Mouse (Mus musculus) adrenal gland, adult (tissue): ENCODE data around the gene Zfp646.
A peak's percentile ranks its signal among the peaks of the same experiment; 100 is the strongest.
"Not testable (repeated sequence)": the region's sequence is repeated elsewhere in the genome, so short reads cannot be mapped to it uniquely, and the experiment has no call there.

ENCODE experiments used
- DNase-seq, 2 experiments: peaks; one replicate each; pipeline ENCODE4 v3.0.0; 2022 to 2023; ENCODE audit warnings: low spot score in 1 of 2; ENCODE audit not compliant: inconsistent age in 2 of 2

The Zfp646 gene

DNA sequence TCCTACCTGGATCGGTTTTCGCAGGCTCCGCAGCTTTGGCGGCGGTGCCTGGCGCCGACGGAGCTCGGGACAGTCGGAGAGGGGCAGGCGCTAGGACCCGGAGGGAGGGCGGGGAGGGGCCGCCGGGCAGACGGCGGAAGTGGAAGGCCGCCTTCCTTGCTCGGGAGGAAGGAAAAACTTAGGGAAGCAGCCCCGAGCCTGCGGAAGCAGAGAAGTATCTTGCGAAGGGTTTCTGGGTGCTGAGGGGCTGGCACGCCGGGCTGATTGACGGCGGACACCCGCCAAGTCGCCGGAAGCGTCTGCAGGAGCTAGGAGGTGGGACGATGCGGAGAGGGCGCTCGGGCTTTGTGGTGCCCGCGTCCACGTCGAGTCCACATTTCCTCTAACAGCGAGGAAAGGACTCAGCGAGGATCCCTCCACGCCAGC lies at the start of gene Zfp646:
TSS of gene Zfp646 (plus strand) at position 181 of the 426 bp plus-strand sequence.
- DNase-seq: peak; percentile 82 to 94

DNA sequence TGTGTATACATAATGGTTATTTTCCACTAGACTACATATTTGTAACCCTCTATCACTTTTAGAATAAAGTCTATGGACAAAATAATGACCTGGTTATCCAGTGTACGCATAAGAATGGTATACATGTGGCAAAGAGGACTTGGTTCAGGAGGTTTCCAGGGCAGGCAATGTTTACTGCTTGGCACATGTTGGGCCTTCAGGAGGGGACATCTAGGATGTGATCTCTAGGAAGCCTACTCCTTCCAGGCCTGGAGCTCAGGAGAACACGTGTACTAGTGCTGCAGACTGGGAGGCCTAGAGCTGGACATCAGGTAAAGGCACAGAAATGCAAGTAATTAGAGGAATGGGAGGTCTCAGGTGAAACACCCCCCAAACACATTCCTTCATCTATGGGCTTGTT lies 40.5 kb upstream of the Zfp646 start:
- DNase-seq: no peak

DNA sequence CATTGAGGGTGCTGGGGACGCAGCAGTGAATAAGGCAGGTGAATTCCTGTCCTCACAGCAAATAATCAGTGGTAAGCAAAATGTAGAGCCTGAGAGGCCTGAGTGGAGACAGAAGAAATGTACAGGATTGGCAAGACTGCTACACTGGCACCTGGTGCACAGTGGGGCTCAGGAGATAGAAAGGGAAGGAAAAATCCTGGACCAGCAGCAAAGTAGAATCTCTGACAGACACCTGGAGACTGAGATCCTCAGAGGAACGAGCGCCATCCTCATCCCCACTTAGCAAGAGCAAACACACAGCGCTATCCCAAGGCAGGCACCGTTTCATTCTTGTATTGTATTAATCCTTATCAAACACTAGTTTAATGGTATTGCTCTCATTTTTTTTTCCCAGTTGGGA lies 38.5 kb upstream of the Zfp646 start:
- DNase-seq: no peak

DNA sequence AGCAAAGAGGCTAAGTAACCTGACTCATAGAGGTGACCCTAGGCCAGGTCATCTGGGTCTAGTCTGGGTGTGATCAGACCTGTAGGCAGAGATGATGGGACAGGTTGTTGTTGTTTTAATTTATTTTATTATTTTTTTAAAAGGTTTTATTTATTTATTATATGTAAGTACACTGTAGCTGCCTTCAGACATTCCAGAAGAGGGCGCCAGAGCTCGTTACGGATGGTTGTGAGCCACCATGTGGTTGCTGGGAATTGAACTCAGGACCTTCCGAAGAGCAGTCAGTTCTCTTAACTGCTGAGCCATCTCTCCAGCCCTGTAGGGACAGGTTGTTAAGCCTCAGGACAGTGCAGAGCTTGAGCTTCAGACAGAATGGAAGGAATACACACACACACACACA lies 38.1 kb upstream of the Zfp646 start:
- DNase-seq: not testable (repeated sequence)

DNA sequence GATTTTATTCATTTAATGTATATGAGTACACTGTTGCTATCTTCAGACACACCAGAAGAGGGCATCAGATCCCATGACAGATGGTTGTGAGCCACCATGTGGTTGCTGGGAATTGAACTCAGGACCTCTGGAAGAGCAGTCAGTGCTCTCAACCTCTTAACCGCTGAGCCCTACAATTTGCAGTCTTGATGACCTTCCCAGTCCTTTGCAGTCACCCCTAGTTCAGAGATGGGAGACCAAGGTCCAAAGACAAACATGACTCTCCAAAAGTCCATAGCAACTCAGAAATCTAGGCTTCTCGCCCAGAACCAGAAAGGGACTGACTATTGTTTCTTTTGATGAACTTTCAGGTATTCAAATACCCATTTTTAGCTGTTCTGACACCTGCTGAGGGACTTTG lies 36.0 kb upstream of the Zfp646 start:
- DNase-seq: not testable (repeated sequence)

DNA sequence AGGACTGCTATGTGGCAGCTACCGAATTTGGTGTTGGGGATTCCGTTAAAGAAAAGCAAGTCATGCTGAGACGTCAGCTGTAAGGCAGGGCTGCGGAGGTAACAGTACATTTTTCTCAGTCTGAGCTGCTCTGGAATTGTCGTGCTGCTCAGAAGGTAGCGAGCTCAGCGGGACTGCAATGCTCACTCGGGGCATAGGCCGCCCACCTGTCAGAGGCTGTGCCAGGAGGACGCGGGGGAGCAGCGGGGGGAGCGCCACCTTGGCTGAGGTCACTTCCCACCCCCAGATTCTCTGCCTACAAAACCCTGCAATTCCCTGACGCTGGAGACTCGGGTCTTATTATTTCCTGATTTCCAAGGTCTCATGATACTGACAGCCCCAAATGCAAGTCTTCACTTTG lies 35.1 kb upstream of the Zfp646 start:
- DNase-seq: peak in 1 of 2 experiments; percentile 74

DNA sequence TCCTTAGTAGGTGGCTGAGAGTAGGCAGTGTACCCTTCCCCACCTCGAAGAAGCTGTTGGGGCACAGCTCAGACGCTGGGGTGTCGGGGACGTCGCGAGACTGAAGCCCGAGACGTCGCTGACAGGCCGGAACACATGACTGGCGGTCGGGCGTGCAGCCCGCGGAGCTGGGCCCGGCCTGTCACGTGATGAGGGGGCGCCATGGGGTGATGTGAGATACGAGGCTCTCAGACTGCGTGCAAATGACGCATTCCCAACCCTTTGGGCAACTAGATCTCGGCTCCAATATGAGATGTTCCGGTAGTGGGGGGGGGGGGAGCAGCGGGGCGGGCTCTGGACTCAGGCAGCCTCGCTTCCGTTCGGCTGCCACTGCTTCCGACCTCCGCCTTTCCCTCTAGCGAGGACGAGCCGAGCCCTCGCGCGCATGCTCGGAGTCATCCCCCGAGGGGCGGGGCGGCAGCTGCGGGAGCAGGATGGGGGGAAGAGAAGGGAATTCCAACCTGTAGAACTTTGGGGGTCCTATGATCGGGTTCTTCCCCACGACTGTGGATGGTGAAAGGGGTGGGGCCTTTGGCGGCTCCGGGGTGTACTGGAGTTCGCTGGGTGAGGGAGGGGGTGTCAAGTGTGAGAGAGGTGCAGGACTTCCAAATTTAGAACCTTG lies 34.6 kb upstream of the Zfp646 start:
- peak; percentile 96 to 97 for DNase-seq

DNA sequence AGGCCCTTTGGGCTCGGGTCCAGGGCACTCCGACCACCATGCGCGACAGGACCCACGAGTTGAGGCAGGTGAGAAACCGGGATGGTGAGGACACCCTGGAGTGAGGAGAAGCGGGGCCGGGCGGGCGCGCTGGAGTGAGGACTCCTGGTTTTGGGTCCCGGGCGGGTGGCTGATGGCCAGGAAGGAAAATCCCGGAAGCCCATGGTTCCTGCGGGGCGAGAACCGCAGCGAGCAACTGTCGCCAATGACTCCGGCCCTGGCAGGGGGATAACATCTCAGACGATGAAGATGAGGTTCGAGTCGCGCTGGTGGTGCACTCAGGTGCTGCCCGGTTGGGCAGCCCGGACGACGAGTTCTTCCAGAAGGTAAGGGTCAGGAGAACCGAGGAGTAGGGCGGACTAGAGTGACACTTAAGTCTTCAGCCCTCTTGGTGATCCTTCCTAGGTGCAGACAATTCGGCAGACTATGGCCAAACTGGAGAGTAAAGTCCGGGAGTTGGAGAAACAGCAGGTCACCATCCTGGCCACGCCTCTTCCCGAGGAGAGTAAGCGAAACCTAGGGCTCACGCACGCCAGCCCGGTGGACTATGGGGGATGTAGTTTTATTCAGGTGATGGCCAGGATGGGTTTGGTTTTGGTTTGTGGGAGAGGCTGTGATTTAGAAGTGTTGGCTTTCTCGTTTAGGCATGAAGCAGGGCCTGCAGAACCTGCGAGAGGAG lies 33.9 kb upstream of the Zfp646 start:
- peak; percentile 85 to 93 for DNase-seq

DNA sequence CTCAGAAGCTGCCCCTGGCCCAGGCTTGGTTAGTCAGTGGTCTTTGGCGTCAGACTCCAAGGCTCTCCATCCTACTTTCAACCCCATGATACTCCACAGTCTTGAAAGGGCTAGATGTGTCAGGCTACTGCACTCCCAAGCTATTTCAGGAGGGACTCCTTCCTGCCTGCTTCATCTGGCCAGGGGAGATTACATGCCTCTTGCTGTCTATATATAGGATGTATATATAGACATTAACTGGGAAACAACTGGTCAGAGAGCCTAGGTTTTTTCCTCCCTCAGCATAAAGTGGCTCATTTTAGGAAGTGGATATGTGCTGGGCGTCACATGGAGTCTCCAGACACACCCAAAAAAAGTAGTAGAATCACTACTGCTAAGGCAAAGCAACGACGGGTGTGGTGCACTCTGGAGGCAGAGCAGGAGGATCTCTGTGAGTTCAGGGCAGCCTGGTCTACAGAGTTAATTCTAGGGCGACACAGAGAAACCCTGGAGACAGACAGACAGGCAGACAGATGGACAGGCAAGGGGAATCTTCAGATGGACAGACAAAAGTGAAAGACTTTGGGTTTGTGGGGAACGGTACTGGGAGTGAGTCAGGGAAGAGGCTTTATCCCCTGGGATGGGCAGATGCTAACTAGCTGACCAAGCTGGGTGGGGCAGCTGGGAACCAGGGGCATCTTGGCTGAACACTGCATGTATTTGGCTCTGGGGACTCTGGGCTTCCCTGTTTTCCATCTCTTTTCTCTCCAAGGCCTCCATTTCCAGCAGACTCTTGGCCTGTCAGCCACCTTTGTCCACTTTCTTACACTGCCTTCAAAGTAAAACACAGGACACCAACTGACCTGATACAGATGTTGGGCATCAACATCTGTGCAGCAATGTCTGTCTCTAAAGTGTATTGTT lies 25.8 kb upstream of the Zfp646 start:
- no peak for DNase-seq

DNA sequence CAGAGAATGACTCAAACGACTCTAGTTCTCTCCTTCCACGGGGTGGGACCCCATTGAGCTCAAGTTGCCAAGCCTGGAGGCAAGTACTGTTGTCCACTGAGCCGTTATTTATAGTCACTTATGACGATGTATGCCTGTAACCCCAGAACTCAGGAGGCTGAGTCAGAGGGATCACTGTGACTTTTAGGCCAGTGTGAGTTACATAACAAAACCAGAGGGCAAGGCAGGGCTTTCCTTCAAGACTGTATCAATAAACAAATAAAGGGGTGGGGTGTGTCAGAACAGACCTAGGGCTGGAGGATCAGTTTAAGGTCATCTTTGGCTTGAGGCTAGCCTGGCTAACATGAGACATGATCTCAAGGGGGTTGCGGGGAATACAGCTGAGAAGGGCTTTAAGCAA lies 25.1 kb upstream of the Zfp646 start:
- peak; percentile 50 to 77 for DNase-seq

DNA sequence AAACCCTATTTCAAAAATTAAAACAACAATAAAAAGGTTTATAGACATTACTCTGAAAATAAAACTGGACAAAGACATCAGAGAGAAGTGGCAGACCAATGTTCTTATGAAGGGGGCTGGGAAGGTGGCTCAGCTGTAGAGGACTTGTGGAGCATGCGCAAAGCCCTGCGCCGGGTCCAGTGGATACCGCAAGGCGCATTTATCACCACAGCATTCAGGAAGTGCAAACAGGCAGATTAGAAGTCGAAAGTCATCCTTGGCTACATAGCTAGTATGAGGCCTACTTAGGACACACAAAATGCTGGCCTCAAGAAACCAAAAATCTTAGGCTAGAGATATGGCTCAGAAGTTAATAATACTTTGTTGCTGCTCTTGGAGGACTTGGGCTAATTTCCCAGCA lies 17.8 kb upstream of the Zfp646 start:
- no peak for DNase-seq

DNA sequence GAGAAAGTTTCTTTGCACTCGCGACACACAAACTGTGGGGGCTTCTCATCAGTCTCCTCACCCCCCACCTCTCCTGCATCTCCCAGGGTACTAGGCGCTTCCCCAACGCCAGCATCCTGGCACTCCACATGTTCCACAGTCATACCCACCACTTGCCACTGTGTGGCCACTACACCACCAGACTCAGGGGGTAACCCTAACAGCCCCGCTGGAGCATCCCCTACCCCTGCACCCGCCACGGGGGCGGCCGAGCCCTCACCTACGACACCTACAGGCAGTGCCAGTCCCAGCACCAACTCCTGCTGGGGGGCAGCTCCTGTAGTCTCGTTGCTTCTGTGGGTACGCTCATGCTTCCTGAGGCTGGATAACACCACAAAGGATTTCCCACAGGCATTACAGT lies 9.6 kb upstream of the Zfp646 start:
- no peak for DNase-seq

DNA sequence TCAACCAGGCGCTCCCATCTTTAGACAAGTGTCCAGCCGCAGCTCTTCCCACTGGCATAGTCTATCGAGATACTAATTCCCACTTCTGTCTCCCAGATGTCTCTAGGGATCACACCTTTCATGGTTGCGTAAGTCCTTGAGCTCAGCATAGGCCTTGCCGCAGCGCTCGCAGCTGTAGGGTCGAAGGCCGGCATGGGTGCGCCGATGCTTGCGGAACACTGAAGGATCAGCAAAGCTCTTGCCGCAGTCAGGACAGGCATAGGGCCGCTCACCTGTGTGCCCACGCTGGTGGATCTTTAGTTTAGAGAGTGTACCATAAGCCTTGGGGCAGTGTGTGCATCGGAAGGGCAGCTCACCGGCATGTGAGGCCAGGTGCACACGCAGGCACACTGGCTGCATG lies 8.4 kb upstream of the Zfp646 start:
- no peak for DNase-seq

DNA sequence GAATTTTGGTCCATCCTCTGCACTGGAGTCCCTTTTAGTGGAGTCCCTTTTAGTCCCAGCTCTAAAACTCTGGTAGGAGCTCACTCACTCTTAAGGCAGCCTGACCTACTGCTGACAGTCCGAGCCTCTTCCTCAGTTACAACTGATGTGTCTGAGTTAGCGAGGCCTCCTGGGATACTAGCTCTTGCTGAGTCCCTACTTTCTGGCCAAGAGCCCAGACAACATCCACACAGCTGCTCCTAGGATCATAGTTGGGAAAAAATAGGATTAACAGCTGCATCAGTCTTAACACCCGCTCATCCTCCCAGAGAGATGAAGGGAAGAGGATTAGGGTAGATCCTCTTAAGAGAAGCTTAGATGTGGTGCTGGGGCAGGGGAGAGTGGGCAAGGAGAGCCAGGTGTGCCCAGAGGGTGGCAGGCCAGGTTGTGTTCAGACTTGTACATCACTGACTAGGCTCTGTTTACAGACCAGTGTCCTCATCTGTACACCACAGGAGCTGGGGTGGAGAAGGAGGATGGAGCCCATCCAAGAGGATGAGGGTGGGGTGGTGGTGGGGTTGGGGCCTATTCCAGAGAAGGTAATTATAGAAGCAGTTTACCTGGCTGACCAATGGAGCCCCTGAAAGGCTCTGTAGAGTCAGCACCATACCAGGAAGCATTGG lies 6.7 kb upstream of the Zfp646 start:
- DNase-seq: no peak

DNA sequence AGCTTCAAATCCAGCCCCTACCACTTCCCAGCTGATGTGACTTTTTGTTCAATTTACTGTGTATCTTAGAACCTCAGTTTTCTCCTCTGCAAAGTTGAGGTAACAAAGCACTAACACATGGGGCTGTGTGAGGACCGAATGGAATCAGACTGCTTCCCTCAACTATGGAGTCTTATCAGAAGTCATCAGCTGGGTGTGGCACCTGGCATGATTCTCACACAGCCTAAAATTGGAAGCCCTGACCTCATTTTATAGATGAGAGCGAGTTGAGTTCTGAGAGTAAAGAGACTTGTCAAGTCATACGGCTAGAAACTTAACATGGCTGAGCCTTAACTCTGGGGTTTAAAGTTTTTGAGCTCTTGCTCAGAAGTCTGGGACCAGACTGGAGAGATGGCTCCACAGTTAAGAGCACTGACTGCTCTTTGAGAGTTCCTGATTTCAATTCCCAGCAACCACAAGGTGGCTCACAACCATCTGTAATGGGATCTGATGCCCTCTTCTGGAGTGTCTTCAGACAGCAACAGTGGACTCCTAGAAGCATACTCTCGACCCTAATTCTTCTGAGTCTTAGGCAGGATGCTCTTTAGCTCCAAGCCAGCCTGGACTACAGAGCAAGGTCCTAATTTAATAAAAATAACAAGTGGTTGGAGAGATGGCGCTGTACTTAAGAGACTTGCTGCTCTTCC lies 5.7 kb upstream of the Zfp646 start:
- no peak for DNase-seq

DNA sequence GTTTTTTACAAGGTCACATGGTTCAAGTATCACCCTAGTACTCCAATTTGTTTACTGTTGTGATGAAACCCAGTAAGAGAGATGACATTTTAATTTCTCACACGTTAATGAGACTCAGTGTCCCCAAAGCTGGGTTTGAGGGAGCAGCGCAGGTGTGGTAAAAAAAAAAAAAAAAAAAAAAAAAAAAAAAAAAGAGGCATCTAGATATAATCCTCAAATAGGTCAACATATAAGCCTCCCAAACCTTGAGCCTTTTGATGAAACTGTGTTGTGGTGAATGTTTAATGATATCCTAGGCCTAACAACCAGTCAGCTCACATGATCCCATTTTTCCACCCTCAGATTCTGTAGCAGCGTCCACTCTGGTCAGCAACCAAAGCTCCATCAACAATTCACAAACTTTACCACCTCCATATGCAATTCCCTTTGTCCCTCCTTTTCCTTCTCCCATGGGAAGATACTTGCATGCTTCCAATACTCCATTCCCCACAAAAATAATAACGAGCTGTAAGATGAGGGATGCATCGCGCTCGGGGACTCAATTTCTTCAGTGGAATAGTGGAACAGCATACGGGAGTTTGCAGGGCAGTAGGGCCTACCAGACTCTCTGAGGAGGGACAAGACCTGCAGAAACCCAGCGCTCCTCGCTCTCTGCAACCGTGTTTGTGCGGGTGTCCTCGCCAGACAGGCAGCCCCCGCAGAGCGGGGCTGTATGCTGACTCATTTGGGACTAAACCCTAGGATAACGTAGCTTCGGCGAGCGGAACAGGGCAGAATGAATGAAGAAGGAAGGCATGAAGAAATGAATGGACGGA lies 1.0 kb upstream of the Zfp646 start:
- no peak for DNase-seq

DNA sequence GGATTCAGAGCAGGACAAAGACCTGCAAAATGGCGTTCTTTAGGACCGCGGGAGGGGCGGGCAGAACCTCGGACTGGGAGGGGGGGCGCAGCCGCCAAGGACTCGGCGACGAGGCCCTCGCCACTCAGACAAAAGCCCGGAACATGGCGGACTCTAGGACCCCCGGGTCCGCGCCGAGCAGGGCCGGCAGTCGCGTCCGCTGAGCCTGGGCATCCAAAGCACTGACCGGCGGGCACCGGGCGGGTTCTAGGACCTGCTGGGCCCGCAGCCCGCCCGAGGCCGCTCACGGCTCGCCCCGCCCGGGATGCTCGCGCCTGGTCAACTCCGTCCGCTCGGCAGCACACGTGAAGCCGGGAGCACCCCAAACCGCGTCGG lies 407 bp upstream of the Zfp646 start:
- peak; percentile 93 to 97 for DNase-seq

DNA sequence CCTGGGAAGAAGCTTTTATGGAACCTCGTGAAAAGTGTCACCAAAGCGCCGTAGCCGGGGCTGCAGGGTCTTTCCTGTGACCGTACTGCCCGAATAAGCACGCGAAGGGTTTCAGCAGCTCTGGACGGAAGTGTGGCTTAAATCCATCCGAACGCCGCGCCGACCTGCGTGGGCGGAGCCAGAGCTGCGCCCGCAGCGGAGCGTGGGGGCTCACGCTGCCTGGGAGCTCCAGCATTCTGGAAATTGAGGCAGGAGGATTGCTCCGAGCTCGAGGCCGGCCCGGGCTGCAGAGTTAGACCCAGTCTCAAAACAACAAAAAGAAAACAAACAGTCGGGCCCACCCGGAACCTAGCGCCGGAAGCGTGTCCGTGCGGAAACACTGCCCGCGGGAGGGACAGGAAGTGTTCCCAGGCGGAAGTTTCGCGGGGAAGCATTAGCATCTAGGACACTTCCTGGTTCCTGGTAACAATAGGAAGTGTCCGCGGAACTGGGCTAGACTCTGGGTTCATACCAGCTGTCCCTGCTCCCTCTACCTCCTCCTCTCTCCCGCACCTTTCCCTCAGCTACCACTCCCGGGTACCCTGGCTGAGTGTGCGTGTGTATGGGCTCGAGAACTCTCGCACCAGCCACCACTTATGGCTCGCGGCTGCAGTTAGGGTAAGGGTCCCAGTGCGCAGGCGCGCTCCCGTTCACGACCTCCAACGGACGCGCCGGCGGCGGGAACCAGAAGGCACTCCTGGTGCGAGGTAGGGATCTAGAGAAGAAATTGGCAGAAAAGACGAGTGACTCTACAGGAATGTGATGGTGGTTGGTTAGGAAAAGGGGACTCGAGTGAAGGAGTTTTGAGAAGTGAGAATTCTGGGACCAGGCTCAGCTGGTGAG lies 687 bp downstream of the Zfp646 start, which contains the start of gene Zfp668:
TSS of gene Zfp668 (minus strand) at position 362 of the 882 bp plus-strand sequence.
- peak; percentile 91 to 97 for DNase-seq

DNA sequence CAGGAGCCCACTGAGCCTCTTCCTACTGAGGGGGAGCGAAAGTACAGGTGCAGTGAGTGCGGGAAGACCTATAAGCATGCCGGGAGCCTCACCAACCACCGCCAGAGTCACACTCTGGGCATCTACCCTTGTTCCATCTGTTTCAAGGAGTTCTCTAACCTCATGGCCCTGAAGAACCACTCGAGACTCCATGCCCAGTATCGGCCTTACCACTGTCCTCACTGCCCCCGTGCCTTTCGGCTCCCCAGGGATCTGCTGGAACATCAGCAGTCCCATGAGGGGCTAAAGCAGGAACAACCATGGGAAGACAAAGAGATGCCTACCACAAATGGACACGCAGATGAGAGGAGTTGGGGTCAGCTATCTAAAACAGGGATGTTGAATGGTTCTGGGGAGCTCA lies 3.3 kb downstream of the Zfp646 start:
- DNase-seq: no peak
